Mouse (Mus musculus): ENCODE results near the gene Pipox.

GRCm38 (mm10) chr11:77909376-77909775 is 15.5 kb upstream of the Pipox start:
- no peak for TF ChIP-seq CTCF (IDR thresholded peaks at IDR 0.05; ENCODE audit: borderline replicate concordance, control insufficient read depth, extremely low read depth, insufficient read depth, low read length, poor library complexity)
- no peak for TF ChIP-seq POLR2A (IDR thresholded peaks at IDR 0.05; ENCODE audit: control insufficient read depth, extremely low read depth, insufficient read depth, low read length, poor library complexity)
